Mouse (Mus musculus) adrenal gland, postnatal 14 days (tissue): ENCODE data around the gene Bcl11a. TPM values are rescaled to one million over a fixed set of nuclear protein-coding genes. Genes with fewer than 3 reads are reported as not detected.

ENCODE experiments used
- DNase-seq: peaks from one replicate; pipeline ENCODE4 v3.0.0; 2021; ENCODE audit warnings: mixed read lengths
- total RNA-seq: library from RNA; stranded (reverse); gene quantifications from 2 replicates; pipeline ENCODE4 v1.2.3, GENCODE M21; 2021

Gene Bcl11a
- total RNA-seq, 1 experiment from 2014 or later: 5.1 TPM

DNA sequence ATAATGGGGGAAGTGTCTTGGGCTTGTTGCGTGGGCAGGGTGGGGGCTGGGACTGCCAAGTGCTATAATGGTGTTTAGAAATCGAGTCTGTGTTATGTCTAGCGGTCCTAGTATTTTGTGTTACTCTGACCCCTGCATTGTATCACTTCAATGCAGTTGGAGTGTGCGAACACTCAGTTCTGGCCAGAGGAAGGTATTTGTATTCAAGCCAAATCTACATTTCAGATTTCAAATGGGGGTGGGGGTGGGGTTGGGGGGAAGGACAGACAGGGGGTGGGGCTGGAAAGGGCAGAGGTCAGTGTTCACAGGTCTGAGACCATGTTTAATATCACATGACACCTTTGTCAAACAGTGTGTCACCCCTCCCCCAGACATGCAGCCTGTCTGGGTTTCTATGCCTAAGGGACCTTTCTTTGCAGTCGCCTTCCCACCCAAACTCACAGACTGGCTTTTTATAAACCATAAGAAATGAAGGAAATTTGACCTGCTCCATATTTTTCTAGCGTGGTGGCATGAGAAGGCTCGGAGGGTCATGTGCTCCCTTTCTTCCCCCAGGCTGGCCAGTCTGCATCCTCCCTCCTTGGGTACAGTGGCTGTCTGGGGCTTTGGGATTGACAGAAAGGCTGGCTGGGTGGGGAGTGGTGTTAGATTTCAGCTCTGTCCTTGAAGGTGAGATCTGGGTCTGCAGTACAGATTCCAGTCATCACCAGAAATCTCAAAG, 124.9 kb downstream of the Bcl11a start:
- DNase-seq: no peak

DNA sequence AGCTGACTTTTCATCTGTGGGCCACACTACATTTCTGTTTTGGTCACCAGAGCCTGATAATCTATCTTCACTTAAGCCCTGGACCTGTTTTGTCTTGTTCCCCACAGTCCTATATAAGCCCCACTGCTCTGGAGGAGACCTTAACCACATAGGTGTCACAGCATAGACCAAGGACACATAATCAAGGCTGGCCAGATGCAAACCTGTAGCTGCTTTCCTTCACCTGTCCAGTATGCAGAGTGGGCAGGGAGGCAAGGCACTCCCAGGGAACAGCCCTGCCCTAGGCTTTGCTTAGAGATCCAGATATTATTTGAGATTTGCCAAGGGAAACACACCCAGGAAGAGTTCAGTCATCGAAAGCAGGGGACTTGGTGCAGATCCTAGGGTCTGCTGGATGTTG, 125.6 kb downstream of the Bcl11a start:
- no peak for DNase-seq

DNA sequence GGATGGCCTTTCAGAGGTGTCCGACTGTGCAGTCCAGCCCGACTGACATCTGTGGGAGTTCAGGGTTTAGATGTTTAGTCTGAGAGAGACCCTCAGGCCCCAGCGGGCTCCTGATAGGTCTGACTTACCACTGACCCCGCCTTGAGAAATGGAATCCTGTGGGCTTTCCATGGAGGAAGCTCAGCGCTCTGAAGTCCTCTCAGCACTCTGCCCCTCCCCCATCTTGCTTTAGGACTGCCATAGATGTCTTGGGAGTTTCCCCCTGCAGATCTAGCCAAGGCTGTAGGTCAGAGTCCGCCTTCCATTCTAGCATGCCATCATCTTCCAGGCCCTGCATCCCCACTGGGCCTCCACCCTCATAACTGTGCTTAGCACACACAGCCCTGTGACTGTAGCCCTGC, 131.1 kb downstream of the Bcl11a start:
- DNase-seq: no peak

DNA sequence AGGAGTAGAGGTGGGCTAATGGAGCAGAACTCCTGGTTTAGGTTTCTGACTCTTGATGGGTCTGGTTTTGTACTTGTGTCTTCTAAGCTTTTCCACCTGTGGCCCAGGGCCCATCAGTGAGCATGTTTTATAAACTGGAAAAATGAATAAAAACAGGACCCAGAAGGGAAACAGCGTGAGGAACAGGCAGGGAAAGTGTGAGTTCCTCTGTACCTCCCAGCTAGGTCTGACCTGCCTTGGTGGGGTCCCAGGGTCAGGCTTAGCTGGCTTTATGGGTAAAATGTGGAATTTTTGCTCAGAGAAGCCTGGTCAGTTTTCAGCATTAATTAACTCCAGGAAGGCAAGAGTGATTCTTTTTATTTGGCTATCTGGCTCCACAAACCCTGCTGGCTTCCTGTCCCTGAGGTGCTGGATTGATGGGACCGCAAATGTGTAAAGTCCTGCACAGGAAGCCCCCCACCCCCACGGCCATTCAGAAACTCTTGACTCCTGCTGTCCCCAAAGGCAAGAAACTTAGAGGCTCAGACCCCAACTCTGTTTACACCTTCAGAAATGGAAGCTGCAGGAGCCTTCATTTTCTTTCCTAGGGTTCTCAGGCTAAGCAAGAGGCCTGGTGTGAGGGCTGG, 136.8 kb downstream of the Bcl11a start:
- no peak for DNase-seq

DNA sequence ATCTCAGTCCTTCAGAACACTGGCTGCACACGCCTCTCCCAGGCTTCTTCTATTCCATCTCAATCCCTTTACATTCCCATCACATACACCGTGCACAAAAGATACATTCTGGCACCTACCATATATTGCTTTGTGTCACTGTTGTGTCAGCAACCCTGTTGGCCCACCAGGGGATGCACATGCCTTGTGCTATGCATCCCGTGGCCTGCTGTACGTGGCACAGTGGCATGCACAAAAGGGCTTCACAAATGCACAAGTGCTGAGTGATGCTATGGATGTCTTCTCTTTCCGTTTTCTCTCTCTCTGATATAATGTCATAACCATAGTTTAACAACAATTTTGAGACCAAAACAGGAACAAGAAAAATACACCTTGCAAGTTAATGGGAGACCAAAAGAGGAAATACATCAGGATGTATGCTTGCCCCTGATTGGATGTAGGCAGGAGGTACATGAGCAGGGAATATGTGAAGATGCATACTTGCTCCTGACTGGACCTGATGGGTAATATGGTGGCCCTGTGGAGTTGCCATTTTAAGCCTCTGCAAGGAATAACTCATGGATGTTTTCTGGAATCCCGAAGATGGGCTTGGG, 140.0 kb downstream of the Bcl11a start:
- no peak for DNase-seq

GRCm38 (mm10) chr11:24221601-24222307, 143.9 kb downstream of the Bcl11a start:
- no peak for DNase-seq

Other genes starting within 250 kb of the Bcl11a start
- gene Papolg, start 182.8 kb upstream of the Bcl11a start, total RNA-seq: 10.7 and 13.0 TPM in 2 replicates
- not detected in 2 replicates for gene A830031A19Rik, start 3.0 kb upstream of the Bcl11a start, total RNA-seq